Mouse (Mus musculus): Measurements from ENCODE around the gene Kcnk13.
"Not testable (repeated sequence)": the region's sequence is repeated elsewhere in the genome, so short reads cannot be mapped to it uniquely, and the experiment has no call there.

The Kcnk13 gene

GRCm38 (mm10) chr12:99965203-99966115 lies 1.2 kb downstream of the Kcnk13 start:
- DNase-seq (ENCODE audit: low read depth): peak; percentile 11

- DNase-seq (ENCODE audit: low read depth): no peak
Observed at GRCm38 (mm10) chr12:99966116-99966770, 1.9 kb downstream of the Kcnk13 start.

- no peak for DNase-seq (ENCODE audit: low read depth)
Observed at GRCm38 (mm10) chr12:99966881-99967363, 2.6 kb downstream of the Kcnk13 start.

- DNase-seq (ENCODE audit: low read depth): no peak
Observed at GRCm38 (mm10) chr12:99969906-99970305, 5.6 kb downstream of the Kcnk13 start.

- not testable (repeated sequence) for DNase-seq (ENCODE audit: low read depth)
Observed at GRCm38 (mm10) chr12:99971205-99971894, 7.1 kb downstream of the Kcnk13 start.

- no peak for DNase-seq (ENCODE audit: low read depth)
Observed at GRCm38 (mm10) chr12:99972825-99973224, 8.5 kb downstream of the Kcnk13 start.

GRCm38 (mm10) chr12:99973659-99974058 lies 9.4 kb downstream of the Kcnk13 start:
- DNase-seq (ENCODE audit: low read depth): peak; percentile 33

- DNase-seq (ENCODE audit: low read depth): no peak
Observed at GRCm38 (mm10) chr12:99979541-99979940, 15.2 kb downstream of the Kcnk13 start.

GRCm38 (mm10) chr12:99986797-99987196 lies 22.5 kb downstream of the Kcnk13 start:
- DNase-seq (ENCODE audit: low read depth): no peak

- no peak for DNase-seq (ENCODE audit: low read depth)
Observed at GRCm38 (mm10) chr12:99988144-99988543, 23.8 kb downstream of the Kcnk13 start.

GRCm38 (mm10) chr12:99992362-99992862 lies 28.1 kb downstream of the Kcnk13 start:
- DNase-seq (ENCODE audit: low read depth): no peak

- DNase-seq (ENCODE audit: low read depth): no peak
Observed at GRCm38 (mm10) chr12:99993146-99993890, 29.0 kb downstream of the Kcnk13 start.

GRCm38 (mm10) chr12:99995951-99996350 lies 31.7 kb downstream of the Kcnk13 start:
- no peak for DNase-seq (ENCODE audit: low read depth)

GRCm38 (mm10) chr12:99999726-100000125 lies 35.4 kb downstream of the Kcnk13 start:
- no peak for DNase-seq (ENCODE audit: low read depth)

- no peak for DNase-seq (ENCODE audit: low read depth)
Observed at GRCm38 (mm10) chr12:100000381-100000780, 36.1 kb downstream of the Kcnk13 start.

- DNase-seq (ENCODE audit: low read depth): no peak
Observed at GRCm38 (mm10) chr12:100001246-100001645, 36.9 kb downstream of the Kcnk13 start.

GRCm38 (mm10) chr12:100001910-100002309 lies 37.6 kb downstream of the Kcnk13 start:
- DNase-seq (ENCODE audit: low read depth): no peak

- DNase-seq (ENCODE audit: low read depth): no peak
Observed at GRCm38 (mm10) chr12:100002914-100003587, 38.8 kb downstream of the Kcnk13 start.

GRCm38 (mm10) chr12:100005285-100005684 lies 41.0 kb downstream of the Kcnk13 start:
- DNase-seq (ENCODE audit: low read depth): no peak

- DNase-seq (ENCODE audit: low read depth): no peak
Observed at GRCm38 (mm10) chr12:100006681-100007080, 42.4 kb downstream of the Kcnk13 start.

- DNase-seq (ENCODE audit: low read depth): no peak
Observed at GRCm38 (mm10) chr12:100012839-100013238, 48.5 kb downstream of the Kcnk13 start.

All from naive thymus-derived CD4-positive, alpha-beta T cell, adult 2 months (primary cell).